Mouse (Mus musculus) telencephalon, adult 2 months (tissue): ENCODE results near the gene Acox2.
A peak's percentile ranks its signal among the peaks of the same experiment; 100 is the strongest.

Experiments used
- DNase-seq: peaks from one replicate; pipeline ENCODE4 v3.0.0-alpha.2; 2011; ENCODE audit warnings: low read depth, low spot score

Gene Acox2

DNA sequence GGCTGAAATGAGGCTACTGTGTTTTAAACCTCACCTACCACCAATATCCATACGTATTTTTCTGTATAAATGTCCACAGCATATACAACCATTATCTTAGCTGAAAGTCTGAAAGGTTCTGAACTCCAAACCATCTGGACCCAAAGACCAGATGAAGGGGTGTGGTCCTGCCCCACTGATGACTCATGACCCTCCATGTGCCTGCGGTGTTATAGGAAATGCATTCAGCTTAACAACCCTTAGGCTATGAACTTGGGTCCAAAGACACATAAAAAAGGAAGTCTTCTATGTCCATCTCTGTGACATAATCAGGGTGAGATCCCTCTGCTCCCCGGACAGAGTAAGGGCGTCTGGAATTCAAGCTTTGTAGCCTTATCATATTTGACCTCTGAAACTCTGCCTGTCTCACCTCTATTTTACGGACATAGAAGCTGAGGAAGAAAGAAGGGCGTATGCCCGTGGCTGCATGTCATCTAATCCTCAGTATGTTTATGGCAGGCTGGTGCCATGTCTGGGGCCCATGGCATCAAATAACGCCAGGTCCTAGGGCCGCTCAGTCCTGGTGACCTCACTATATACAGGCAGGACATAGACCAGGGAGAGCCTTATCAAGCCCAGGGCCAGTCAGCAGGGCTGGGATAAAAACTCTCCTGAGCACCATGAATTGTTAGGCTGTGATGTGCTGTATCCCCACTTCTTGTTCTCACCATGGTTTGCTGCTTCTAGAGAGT, 8.8 kb downstream of the Acox2 start:
- DNase-seq: no peak

DNA sequence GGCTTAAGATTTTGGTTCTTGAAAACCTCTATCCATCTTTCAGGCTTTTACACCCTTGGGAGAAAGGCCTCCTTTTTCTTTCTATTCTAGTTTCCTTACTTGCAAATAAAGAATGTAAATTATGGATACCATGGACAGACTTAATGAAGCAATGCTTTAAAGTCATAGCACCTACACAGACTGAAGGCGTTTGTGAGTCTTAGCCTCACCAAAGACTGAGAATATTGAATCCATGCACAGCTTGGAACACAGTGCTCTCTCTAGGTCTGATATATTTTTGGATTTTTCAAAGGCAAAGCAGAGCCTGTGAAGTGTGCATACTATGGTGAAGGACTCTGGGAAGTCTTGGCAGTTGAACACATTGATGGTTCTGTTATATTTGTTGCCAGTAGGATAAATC, 9.9 kb downstream of the Acox2 start:
- DNase-seq: peak; percentile 52

DNA sequence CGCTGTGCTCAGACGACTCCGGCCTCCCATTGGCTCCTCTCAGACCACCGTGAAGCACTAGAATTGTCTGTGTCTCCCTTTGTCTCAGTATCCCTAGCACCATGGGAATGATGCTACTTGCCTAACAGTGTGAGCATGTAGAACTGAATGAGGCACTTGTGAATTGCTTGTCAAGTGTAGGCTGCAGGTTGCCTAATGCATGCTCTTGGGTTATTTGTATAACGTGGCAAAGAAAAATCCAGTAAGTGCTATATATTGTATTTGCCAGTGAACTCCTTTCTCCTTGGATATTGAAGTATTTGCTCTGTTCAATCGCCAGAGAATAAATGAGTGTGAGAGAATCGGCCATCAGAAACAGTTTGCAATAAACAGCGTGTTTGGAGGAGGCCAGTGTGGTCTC, 12.3 kb downstream of the Acox2 start:
- DNase-seq: no peak

DNA sequence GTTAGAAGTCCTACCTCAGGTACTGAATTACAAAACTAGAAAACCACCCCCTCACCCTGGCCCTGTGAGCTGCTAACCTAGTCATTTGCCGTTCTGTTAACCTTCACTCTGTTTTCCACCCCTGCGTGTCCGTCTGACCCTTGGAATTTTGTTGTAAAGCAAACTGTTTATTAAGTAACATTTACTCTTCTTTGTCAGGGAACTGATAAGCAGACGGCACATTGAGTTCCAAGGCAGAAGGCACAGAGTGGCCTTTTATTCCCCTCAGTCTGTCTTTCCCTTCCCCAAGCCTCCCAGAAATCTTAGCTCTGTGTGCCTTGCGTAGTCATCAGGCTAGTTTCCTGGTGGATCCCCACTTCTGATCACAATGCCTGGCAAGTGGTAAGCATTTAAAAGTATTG, 14.9 kb downstream of the Acox2 start:
- no peak for DNase-seq

DNA sequence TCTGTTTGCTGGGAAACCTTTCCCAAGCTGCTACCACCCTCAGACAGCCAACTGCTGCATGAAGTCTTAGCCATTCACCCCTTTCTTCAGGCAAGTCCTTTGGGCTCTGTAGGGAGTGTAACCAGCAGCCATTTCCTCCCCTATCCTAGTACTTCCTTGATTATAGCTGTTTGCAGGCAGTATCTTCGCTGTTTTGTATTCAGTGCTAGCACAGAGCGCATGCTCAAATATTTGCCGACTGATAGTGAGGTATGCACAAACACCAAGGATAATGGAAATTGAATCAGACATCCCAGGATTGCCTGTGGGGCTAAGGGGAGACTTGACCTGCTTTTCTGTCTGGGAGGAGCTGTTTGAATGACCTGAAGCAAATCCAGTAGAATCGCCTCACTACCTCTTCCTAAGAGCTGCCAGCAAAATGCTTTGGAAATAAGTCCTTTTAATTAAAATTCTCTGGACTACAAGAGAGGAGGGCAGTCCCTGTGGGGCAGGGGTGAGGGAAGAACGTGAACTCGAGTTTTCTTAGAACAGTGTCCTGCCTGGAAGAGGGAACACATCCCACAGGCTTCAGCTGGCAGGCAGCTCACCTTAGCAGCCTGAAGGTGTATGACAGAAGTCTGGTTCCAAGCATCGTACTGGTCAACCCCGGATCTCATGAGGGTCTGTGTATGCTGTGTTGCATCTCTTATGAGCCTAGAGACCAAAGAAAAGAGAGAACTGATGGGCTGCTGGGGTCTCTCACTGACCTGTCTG, 15.8 kb downstream of the Acox2 start:
- DNase-seq: no peak

DNA sequence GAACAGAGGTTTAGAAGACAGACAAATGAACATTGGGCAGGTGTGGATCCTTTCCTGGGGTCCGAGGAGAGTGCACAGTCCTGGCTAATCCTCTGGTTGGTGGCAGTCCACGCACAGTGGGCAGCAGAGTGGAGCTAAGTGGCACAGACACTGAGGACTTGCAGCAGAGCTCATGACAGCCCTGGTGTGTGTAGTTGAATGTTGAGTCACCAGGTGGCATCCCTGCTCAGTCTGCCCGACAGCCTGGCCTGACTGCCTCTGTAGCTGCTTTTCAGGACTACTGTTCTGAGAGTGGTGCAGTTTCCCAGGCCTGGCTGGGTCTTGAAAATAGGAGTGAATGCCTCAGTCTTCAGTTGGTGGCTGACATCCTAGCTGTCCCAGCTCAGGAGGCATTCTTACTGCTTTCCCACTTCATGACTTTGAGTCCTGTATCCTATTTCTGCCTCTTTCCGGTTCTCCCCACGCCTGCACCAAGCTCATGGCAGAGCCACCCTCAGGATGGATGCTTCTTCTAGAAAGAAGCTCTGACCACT, 16.7 kb downstream of the Acox2 start:
- DNase-seq: no peak

DNA sequence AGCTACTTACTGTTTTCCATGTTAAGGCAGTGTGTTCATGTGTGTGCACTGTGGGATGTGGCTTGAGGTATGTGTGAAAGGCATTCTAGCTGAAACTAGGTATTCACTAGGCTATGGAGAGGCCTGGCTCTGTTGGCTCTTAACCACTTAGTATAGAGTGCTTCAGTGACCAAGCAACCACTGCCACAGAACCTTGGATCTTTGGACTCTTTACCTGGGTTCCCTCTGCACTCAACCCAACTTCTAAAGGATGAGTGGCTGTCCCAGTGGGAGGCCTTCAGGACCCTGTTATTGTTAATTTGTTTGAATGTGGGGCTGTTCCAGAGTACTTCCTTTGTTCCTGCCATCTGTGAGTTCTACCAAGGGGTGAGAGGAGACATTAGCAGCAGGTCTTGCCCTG, 17.3 kb downstream of the Acox2 start:
- no peak for DNase-seq

DNA sequence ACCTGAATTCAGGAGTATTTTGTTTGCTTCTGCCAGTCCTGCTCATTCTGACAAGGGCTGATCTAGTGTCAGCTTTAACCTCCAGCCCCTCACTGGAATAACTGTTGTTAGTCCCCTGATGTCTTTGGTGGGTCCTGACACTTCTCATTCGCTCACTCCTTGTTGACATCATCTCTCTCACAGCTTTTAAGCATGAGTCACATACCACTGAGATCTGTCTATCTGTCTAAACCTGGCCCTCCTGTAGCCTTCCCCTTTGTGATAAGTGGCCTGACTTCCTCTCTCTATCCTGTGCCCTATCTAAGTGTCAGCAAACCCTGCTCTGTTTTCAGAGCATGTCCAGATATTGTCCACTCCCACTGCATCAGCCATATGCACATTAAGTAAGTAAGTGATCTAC, 25.9 kb downstream of the Acox2 start:
- no peak for DNase-seq

DNA sequence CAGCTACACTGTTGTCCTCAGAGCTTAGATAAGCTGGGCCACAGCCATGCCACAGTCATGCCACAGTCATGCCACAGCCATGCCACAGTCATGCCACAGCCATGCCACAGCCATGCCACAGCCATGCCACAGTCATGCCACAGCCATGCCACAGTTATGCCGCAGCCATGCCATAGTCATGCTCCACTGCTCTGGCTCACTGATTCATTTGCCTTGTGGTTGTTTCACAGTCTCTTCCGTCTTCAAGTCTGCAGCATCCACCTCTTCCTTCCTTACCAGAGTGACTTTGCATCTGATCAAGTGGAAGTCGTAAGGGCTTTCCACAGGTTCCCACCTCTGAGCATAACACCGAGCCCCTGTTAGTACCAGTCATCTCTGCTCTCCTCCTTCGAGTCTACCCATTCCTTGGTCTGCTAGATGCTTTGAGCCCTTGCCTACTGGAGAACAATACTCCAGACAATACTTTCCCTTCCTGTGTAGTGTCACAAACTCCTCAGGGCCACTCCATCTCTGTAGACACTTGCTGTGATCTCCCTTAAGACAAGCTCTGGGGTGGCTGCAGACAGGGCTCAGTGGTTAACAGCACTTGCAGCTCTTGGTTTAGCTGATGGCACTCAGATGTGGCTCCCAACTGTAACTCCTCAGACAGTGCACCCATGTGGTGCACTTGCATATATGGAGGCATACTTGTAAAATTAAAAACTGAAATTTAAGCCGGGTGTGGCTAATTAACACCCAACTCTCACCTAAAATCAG, 26.8 kb downstream of the Acox2 start:
- DNase-seq: no peak

DNA sequence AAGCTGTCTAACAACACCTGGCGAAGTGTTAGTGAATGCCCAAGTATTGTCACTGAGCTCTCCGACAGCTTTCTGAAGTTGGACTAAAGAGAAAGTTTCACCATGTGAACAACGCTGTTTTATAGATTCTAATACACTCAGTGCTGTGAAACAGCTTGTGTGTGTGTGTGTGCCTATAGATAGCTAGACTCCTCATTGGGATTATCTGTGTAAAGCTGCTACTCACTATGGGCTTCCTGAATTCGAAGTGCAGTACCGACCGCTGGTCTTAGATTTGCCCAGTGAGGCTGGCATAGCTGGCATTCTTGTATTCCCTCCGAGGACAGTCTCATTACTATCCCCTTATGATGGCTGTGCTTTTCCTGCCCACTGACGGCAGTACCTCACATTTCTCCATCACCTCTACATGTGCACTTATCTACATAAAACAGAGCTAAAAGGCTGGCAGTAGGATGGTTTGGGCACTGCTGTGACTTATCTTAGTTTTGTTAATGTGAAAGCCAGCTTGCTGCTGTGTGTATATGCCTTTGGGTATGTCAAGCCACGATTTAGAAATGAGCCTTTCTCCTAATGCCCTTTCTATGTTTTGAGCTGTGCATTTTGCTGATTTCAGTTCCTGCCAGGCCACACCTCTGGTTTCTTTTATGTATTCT, 29.7 kb downstream of the Acox2 start:
- no peak for DNase-seq

DNA sequence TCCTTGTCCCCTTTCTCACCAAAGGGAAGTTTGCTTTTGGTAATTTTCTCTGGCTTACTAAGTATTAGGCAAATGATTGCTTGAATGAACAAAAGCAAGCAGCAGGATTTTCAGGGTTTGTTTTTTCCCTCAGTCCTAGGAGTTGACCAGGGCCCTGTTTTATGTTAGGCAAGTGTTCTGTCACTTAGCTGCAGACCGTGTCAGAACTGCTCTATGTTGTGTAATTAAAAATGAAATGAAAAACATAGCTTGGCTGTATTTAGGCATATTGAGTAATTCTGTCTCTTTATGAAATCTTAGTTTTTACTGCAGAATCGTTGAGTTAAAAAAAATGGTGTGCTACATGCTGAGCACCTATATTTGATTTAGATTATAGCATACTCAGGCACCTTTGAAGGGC, 34.3 kb downstream of the Acox2 start:
- DNase-seq: no peak

DNA sequence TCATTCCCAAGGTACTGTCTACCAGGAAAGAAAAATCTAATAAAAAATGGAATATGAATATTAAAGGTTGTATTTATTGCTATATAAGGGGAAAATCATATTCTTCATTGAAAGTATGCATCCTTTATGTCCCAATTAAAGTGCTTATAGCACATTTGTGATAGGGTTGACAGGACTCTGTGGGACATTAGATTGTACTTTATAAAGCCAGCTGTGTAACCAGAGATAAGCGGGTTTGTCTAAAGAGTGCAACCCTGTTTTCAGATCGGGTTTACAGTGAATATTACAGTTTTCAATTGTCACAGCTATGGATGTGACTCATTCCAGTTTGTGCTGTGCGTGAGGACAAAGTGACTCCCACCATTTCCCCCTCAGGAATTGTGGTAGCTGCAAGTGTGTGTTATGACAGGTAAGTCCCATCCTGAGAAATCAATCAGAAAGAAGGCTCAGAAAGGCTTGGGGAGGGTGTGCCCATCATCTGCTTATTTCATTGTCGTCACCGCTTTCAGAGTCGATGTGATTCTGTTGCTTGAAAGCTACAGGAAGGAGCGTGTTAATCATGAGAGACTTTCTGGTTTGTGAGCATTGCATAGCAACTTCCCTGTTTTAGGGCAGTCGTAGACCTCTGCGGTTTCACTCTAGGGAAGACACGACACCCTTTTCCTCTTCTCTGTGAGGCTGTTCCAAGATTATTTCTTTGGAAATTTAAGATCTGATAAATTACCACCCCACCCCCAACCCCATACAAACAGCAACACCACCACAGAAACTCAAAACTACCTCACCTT, 35.5 kb downstream of the Acox2 start:
- no peak for DNase-seq

DNA sequence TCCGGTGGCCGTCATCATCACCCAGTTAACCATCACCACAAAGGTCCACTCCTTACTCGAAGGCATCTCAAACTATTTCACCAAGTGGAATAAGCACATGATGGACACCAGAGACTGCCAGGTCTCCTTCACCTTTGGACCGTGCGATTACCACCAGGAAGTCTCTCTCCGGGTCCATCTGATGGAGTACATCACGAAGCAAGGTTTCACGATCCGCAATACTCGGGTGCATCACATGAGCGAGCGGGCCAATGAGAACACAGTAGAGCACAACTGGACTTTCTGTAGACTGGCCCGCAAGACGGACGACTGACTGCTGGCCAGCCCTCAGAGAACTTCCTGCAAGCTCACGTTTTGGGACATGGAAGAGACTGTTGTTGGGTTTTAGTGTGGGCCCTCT, 36.6 kb downstream of the Acox2 start:
- no peak for DNase-seq

DNA sequence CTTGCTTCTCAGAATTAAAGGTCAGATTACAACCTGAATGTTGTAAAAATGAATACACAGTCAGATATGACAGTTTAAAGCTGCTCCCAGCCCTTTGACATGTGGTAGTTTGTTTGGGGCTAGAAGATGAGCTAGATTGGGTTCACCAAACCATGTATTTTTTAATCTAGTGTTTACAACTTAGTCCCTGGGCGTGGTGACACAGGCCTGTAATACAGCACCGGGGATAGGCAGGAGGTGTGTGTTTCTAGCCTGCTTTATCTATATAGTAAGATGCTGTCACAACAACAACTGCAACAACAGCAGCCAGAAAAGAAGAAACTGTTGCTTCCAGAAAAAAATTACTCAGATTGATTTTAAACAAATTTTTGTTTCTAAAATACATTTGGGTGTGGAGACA, 38.2 kb downstream of the Acox2 start:
- no peak for DNase-seq

DNA sequence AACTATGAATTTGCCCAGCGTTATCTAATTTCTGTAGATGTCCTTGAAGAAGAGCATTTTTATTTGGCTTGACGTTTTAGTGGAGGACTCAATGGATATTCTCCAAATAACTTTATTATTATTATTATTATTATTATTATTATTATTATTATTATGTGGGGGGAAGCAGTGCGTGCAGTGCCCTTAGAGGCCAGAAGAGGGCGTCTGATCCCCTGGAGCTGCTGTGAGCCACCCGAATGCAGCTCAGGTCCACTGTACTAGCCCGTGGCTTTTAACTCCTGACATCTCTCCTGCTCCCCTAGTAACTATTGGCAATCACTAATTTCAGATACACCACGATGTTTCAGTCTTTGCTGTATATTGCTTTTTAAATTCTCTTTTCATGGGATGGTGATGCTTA, 38.8 kb downstream of the Acox2 start:
- DNase-seq: no peak

DNA sequence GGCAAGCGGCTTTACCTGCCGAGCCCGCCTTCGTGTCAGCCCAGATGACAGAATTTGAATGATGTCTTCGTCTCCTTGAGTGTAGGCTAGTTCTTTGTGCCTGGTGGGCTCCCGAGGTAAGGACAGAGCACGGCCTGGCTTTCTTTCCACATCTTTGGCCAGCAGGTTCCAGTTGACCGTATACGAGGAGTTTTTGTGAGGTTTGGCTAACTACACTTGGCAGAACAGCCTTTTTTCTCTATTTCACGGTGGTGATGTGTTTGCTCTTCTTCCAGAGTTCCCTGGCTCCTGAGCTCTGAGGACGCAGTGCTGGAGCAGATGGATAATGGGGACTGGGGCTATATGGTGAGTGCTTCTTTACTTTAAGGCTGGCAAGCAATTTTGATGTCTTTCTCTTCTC, 39.3 kb downstream of the Acox2 start:
- no peak for DNase-seq

DNA sequence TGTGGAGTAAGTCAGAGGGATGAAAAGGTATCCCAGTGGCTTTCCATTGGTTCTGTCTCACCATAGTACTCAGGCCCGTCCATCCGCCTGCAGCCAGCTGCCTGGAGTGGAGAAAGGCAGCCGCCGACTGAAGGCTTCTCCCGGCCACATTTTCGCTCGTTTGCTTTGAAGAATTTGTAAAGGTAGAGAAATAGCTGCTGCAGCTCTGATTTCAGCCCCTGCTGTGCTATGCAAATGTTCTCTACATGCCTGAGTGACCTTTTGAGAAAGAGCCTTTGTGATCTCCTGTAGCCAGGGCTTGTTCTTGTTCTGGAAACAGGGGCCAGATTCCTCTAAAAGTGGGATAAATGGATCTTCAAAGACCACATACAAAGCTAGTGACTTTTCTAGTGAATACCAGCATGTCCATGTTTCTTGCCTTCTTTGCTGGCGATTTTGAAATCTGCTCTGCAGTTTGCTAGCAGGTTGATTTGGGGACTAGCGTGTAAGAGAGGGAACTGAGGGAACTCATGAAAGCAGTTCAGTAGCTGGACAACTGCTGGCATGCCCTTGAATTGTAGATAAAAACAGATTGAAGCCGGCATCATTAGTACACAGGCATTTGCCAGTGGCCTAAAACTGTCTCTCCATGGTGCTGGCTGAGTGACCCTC, 40.3 kb downstream of the Acox2 start:
- DNase-seq: no peak

DNA sequence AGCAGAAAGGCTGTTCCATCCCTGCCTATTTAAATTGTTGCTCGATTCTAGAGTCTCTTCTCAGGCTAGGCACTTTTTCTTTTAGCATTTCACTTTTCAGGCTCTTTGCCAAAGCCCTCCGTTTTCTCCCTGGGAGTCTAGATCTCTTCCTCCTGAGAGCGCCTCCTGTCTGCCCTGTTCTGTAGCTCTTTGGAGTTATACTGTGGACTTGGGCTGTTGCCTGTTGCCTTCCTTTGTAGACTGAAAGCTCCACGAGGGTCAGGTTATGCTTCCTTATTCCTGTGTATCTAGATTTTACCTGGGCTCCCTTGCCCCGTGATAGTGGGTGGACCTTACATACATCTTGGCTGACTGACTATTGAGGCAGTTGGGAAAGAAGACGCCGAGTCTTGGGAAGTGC, 40.9 kb downstream of the Acox2 start:
- no peak for DNase-seq

DNA sequence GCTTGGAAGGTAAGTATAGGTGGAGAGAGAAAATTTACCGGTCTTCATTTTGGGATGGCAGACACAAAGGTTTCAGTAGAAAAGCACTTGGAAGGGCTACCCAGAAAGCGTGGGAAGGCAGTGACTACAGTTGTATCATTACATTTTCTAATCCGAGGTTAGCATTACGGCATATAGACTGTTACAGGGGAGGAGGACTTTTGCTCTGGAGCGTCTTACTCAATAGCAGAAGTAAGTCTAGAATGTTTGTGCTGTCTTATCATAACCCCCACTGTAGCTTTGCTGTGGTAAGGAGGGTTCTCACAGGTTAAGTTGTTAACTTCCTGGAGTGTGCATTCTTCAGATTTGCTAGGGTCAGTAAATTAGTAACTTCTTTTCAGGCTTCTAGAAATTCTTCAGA, 43.1 kb downstream of the Acox2 start:
- no peak for DNase-seq

DNA sequence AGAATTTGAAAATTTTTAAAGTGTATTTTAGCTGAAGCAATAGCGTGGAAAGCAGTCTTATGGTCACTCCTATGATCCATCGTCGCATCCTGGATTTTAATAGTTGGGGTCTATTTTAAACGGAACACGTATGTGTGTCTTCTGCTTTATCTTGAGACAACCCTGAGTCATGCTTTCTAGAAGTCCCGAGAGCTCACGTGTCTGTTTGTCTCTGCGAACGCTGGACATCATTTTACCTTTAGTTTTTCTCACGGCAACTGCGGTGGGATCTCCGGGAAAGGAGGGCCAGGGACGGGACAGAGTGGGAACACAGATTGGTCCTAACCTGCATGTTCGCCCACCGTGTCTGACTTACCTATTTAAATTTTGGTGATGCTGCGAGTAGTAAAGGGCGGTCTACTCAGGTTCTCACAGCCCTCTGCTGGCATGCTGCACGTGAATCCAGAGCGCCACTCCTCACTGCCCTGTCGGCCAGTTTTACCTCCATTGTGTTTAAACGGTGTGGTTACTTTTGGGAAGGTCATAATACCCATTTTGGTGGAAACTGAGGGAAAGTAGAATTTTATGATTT, 43.9 kb downstream of the Acox2 start:
- DNase-seq: no peak
